Mouse (Mus musculus) CH12.LX (cell line): ENCODE results near the gene Tsc1. TPM values are rescaled to one million over a fixed set of nuclear protein-coding genes. Genes with fewer than 3 reads are reported as not detected.

Source experiments
- DNase-seq: peaks from one replicate; pipeline ENCODE4 v3.0.0-alpha.2; 2013; ENCODE audit errors: extremely low read depth
- H3K27ac ChIP-seq: 2 replicates; pipeline ENCODE4 v1.5.1; 2012; ENCODE audit warnings: low read depth, mild to moderate bottlenecking, control low read depth, moderate library complexity; ENCODE audit not compliant: insufficient read depth
- H3K27me3 ChIP-seq: replicated peaks from 2 replicates; pipeline ENCODE3; 2012; ENCODE audit warnings: inconsistent platforms
- H3K36me3 ChIP-seq, 2 experiments: replicated peaks in 1 of 2; 2 replicates each; pipeline versions ENCODE3 to v1.6.1; 2012; ENCODE audit warnings: inconsistent platforms in 1 of 2, low read length in 1 of 2, mild to moderate bottlenecking in 1 of 2, mixed read lengths in 1 of 2, moderate library complexity in 1 of 2; ENCODE audit not compliant: control insufficient read depth in 1 of 2, insufficient read depth in 1 of 2
- H3K4me1 ChIP-seq, 2 experiments: 2 replicates each; pipeline ENCODE4 v1.6.1; 2012; ENCODE audit warnings: inconsistent platforms in 1 of 2, moderate library complexity in 1 of 2; ENCODE audit not compliant: insufficient read depth in 2 of 2, control insufficient read depth in 1 of 2
- H3K4me2 ChIP-seq: 2 replicates; pipeline ENCODE4 v1.6.1; 2012; ENCODE audit warnings: low read depth, mild to moderate bottlenecking, control low read depth; ENCODE audit not compliant: poor library complexity, insufficient read depth, severe bottlenecking
- H3K4me3 ChIP-seq, 3 experiments: fragments of 150-350 bp in 1 of 3; sonication (generic) in 1 of 3; replicated peaks in 1 of 3; 2 replicates each; pipeline versions ENCODE3 to v1.5.1; 2011 to 2012; ENCODE audit warnings: low read depth in 2 of 3, low read length in 2 of 3, mild to moderate bottlenecking in 2 of 3, moderate library complexity in 2 of 3, control low read depth in 1 of 3, improper control_type of control experiment in 1 of 3, inconsistent platforms in 1 of 3, mixed read lengths in 1 of 3; ENCODE audit not compliant: poor library complexity in 1 of 3
- H3K79me2 ChIP-seq: replicated peaks from 2 replicates; pipeline ENCODE4 v1.6.1; 2012; ENCODE audit warnings: mild to moderate bottlenecking, moderate library complexity; ENCODE audit not compliant: control insufficient read depth, poor library complexity, insufficient read depth, severe bottlenecking; ENCODE audit errors: extremely low read depth
- H3K9ac ChIP-seq: 2 replicates; pipeline ENCODE4 v1.6.1; 2012; ENCODE audit warnings: low read depth, mild to moderate bottlenecking, control low read depth, moderate library complexity; ENCODE audit not compliant: insufficient read depth
- H3K9me3 ChIP-seq: replicated peaks from 2 replicates; pipeline ENCODE3; 2012; ENCODE audit warnings: low read length, inconsistent platforms, mixed read lengths
- BHLHE40 ChIP-seq: IDR thresholded peaks from 2 replicates; pipeline ENCODE4 v1.6.1; 2011; ENCODE audit warnings: mild to moderate bottlenecking, low read depth, low read length, improper control_type of control experiment
- CHD2 ChIP-seq: IDR thresholded peaks from 2 replicates; pipeline ENCODE4 v1.6.1; 2011; ENCODE audit warnings: low read length, improper control_type of control experiment
- CTCF ChIP-seq, 2 experiments: IDR thresholded peaks in 1 of 2; conservative IDR thresholded peaks in 1 of 2; 2 replicates each; pipeline ENCODE4 v1.5.1; 2011 to 2012; ENCODE audit warnings: low read depth in 2 of 2, low read length in 2 of 2, improper control_type of control experiment in 1 of 2, inconsistent platforms in 1 of 2, mild to moderate bottlenecking in 1 of 2, moderate library complexity in 1 of 2
- JUN ChIP-seq: IDR thresholded peaks from 2 replicates; pipeline ENCODE4 v1.6.1; 2011; ENCODE audit warnings: low read depth, mild to moderate bottlenecking, low read length, improper control_type of control experiment, moderate library complexity; ENCODE audit not compliant: insufficient read depth
- JUND ChIP-seq: conservative IDR thresholded peaks from 2 replicates; pipeline ENCODE4 v1.6.1; 2011; ENCODE audit warnings: low read depth, low read length, improper control_type of control experiment
- KAT2A ChIP-seq: IDR thresholded peaks from 2 replicates; pipeline ENCODE4 v1.6.1; 2012; ENCODE audit warnings: low read length, improper control_type of control experiment, inconsistent platforms; ENCODE audit not compliant: insufficient replicate concordance
- POLR2A ChIP-seq: IDR thresholded peaks from 2 replicates; pipeline ENCODE4 v1.6.1; 2011; ENCODE audit warnings: low read depth, mild to moderate bottlenecking, improper control_type of control experiment, low read length
- RAD21 ChIP-seq: IDR thresholded peaks from 2 replicates; pipeline ENCODE4 v1.6.1; 2011; ENCODE audit warnings: low read depth, mild to moderate bottlenecking, low read length, improper control_type of control experiment, moderate library complexity
- RCOR1 ChIP-seq: conservative IDR thresholded peaks from 2 replicates; pipeline ENCODE4 v1.6.1; 2012; ENCODE audit warnings: low read depth, mild to moderate bottlenecking, inconsistent platforms, low read length, improper control_type of control experiment
- TBP ChIP-seq: conservative IDR thresholded peaks from 2 replicates; pipeline ENCODE4 v1.6.1; 2011; ENCODE audit warnings: low read depth, low read length, improper control_type of control experiment
- UBTF ChIP-seq: IDR thresholded peaks from 2 replicates; pipeline ENCODE4 v1.6.1; 2012; ENCODE audit warnings: low read depth, mild to moderate bottlenecking, inconsistent platforms, low read length, improper control_type of control experiment, moderate library complexity
- ZC3H11A ChIP-seq: IDR thresholded peaks from 2 replicates; pipeline ENCODE4 v1.6.1; 2012; ENCODE audit warnings: low read depth, mild to moderate bottlenecking, inconsistent platforms, low read length, improper control_type of control experiment
- ZMIZ1 ChIP-seq: IDR thresholded peaks from 2 replicates; pipeline ENCODE4 v1.6.1; 2012; ENCODE audit warnings: low read depth, mild to moderate bottlenecking, inconsistent platforms, low read length, improper control_type of control experiment
- dilution Hi-C: fragments of 300-500 bp; cut with MboI; formaldehyde crosslinking; loops from 2 replicates; pipeline ENCODE4 v1.14.3; 2020; ENCODE audit warnings: low sequenced_read_pairs; ENCODE audit not compliant: extremely low pct_unique_long_range_greater_than_20kb, extremely low pct_ligation_motif_present
- in situ Hi-C: fragments of 300-500 bp; cut with MboI; formaldehyde crosslinking; loops from 3 replicates; pipeline ENCODE4 v1.14.3; 2019; ENCODE audit warnings: low sequenced_read_pairs, low pct_ligation_motif_present, low pct_unique_long_range_greater_than_20kb, mixed read lengths
- polyA plus RNA-seq: library from polyadenylated mRNA; unstranded; fragments of >175 nt; gene quantifications from 2 replicates; pipeline ENCODE4 v1.2.1, GENCODE M21; 2012; ENCODE audit warnings: low read depth; ENCODE audit not compliant: insufficient read length
- total RNA-seq, 2 experiments: library from RNA; depleted of rRNA; stranded (reverse); fragments of 300-350 nt in 1 of 2; fragments of >200 nt in 1 of 2; gene quantifications; 2 replicates each; pipeline ENCODE4 v1.2.3; 2012 to 2014

Tsc1 gene
- total and polyA plus RNA-seq, 3 experiments: 8.1 to 13.4 (median 9.5) TPM

- H3K4me3 ChIP-seq: no peak overlapping the region
- no peaks in the 10 kb centered on the region for H3K79me2 ChIP-seq
- no peak for TF ChIP-seq JUND
- no peak for TF ChIP-seq UBTF
- no peak overlapping the region for H3K27ac ChIP-seq
- H3K36me3 ChIP-seq: no peaks in the 10 kb centered on the region
- in situ Hi-C loops: no loop called here
- dilution Hi-C loops: no loop called here
- peaks cover 15% of the 10 kb centered on the region for H3K27me3 ChIP-seq
- DNase-seq: no peak
- H3K9ac ChIP-seq: no peak overlapping the region
- H3K9me3 ChIP-seq: peaks cover 5% of the 10 kb centered on the region
- H3K4me1 ChIP-seq: peaks cover 0 to 26% of the 10 kb centered on the region in 2 experiments; a peak in 2 of 4 replicates
- no peak overlapping the region for H3K4me2 ChIP-seq
Measured at GRCm38 (mm10) chr2:28597733-28598547, 43.1 kb upstream of the Tsc1 start.

DNA sequence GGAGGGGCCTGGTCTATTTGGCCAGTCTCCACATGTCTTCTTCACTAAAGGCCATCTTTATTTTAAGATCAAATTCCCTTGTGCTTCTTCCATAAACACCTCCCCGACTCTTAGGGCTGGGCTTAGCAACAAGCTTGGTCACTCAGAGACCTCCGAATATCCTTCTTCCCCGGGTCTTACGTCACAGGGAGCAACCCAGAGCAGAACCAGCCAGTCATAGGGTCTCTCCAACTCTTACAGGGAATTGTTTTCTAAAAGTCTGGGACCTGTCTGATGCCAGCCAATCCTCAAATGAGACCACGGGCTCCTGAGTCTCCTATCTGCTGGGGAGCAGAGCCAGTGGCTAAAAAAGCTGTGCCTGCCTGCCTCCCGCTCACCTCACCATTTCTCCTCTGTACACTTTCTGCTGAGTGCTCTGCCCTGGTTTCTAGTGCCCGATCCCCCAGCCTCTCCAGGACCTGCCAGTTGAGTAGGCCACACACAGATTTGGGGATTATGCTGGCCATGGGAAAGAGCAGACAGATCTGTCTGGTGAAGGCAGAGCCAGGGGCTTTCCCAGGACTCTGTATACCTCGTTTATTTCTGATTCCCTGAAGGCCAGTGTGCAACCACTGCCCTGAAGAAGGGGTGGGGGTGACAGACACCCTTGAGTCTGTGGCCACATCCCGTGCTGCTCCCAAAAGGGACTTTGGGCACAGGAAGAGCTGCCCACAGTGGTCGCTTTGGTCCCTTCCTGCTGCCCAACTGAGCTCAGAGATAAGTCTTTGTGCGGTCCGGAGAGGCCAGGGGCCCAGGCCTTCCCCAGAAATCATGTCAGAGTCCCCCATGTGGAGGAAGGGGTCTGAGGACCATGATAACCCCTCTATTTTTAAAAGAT lies 42.1 kb upstream of the Tsc1 start:
- no peak overlapping the region for H3K27ac ChIP-seq
- H3K36me3 ChIP-seq: no peaks in the 10 kb centered on the region
- no peak overlapping the region for H3K9ac ChIP-seq
- no peak for DNase-seq
- dilution Hi-C loops (no loop called here), in situ Hi-C loops (no loop called here)
- H3K9me3 ChIP-seq: peaks cover 5% of the 10 kb centered on the region
- H3K4me2 ChIP-seq: no peak overlapping the region
- peaks cover 0 to 23% of the 10 kb centered on the region in 2 experiments; a peak in 2 of 4 replicates for H3K4me1 ChIP-seq
- H3K79me2 ChIP-seq: no peaks in the 10 kb centered on the region
- peaks cover 11% of the 10 kb centered on the region for H3K27me3 ChIP-seq
- no peak for TF ChIP-seq ZC3H11A
- no peak overlapping the region for H3K4me3 ChIP-seq

DNA sequence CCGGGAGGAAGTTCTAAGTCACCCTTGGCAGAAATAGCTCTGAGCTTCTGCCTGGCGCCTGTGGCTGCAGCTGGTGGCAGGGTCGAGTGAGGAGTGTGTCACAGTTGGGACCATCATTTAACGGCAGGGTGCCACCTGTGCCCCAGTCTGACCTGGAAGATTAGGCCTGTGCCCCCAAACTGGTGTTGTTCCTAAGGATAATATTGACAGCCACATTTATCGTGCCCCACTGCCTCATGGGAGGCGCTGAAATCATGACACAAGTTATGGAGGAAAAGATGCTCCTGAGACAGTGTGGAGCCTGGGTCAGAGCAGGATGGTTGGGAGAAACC lies 41.5 kb upstream of the Tsc1 start:
- H3K4me3 ChIP-seq: no peak overlapping the region
- H3K36me3 ChIP-seq: no peaks in the 10 kb centered on the region
- no peaks in the 10 kb centered on the region for H3K79me2 ChIP-seq
- dilution Hi-C loops: no loop called here
- DNase-seq: no peak
- H3K27ac ChIP-seq: no peak overlapping the region
- no peak overlapping the region for H3K9ac ChIP-seq
- TF ChIP-seq RCOR1 (no peak), KAT2A (no peak), TBP (no peak), POLR2A (no peak), JUN (no peak), CTCF (conservative IDR thresholded peaks at IDR 0.05 in 1 of 2, IDR thresholded peaks at IDR 0.05 in 1 of 2; ENCODE audit: low read depth in 2 of 2, low read length in 2 of 2) (no peak), ZMIZ1 (no peak), RAD21 (no peak), UBTF (no peak), BHLHE40 (no peak), CHD2 (no peak)
- in situ Hi-C loops: no loop called here
- peaks cover 8% of the 10 kb centered on the region for H3K27me3 ChIP-seq
- H3K4me2 ChIP-seq: no peak overlapping the region
- peaks cover 5% of the 10 kb centered on the region for H3K9me3 ChIP-seq
- H3K4me1 ChIP-seq: peaks cover 0 to 23% of the 10 kb centered on the region in 2 experiments; a peak in 2 of 4 replicates
